Mouse (Mus musculus) cerebellum, adult (tissue): Measurements from ENCODE around the gene Ass1.

ENCODE experiments used
- ATAC-seq: cut with Nextera tagmentation; 2 replicates; pipeline ENCODE4 v1.9.2; 2017; ENCODE audit warnings: mild to moderate bottlenecking, moderate library complexity, mixed read lengths; ENCODE audit not compliant: insufficient number of reproducible peaks, low FRiP score, low TSS enrichment

Ass1 gene

GRCm38 (mm10) chr2:31455418-31455817 lies 14.6 kb upstream of the Ass1 start:
- no peak for ATAC-seq

DNA sequence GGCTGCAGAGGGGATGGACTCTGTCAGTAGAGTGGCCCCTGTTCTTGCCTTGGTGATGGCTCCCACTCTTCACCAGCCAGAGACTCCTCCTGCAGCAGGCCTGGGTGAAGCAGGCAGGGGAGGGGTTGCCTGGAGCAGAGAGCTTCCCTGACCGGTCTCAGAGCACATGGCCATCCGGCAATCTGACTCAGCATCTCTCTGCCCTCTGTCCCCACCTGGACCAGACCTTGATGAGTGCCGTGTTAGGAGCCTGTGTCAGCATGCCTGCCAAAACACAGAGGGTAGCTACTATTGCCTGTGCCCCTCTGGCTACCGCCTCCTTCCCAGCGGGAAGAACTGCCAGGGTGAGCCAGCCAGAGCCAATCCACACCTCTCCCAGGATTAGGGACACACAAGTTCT lies 11.5 kb upstream of the Ass1 start:
- ATAC-seq, result no peak

DNA sequence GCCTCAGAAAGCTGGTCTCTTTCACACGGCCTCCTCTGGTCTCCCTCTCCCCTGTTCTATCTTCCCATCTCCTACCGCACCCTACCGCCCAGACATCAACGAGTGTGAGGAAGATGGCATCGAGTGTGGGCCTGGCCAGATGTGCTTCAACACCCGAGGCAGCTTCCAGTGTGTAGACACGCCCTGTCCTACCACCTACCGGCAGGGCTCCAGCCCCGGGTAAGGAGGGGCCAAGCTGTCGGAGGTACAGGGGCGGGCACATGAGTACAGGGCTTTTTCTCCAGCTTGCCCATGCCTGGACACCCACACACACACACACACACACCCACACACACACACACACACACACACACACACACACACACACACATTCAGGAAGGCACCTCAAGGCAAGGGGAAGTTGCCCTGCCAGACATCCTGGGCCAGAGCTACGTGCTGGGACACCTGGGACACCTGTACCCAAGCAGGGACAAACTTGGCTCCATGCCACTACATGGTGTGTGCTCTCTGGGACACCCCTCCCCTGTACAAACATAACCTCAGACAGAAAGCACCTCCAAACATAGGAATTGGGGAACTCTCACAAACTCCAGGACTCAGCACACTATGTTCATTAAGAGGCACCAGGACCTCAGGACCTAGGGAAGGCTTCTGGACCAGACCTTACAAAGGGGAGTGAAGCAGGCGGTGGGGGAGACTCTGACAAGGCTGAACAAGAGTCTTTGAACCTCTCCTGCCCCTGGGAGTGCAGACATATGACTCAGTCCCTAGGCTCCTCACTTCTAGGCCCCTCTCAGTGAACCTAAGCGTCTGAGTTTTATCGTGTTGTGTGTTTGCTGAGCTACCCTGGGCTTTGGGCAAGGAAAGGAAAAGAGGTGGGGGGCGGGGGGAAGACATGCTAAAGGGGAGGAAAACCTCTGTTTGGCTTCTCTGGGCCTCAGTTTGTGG lies 10.7 kb upstream of the Ass1 start:
- ATAC-seq, result no peak

GRCm38 (mm10) chr2:31460025-31460571 lies 9.9 kb upstream of the Ass1 start:
- no peak for ATAC-seq

DNA sequence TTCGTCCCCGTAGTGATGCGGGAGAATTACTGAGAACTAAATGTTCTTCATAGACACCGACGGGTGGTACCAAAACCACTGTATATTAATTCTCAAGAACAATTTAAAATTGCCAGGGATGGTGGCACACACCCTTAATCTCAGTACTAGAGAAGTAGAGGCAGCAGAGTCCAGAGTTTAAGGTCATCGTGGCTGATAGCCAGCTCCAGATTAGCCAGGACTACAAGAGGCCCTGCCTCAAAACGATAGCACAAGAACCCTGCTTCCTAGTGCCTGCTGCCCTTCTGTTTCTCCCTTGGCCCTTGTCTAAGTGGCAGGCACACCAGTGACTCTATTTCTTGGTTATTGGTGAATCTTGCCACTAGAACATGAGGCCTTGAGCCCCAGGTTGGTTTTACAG lies 9.1 kb upstream of the Ass1 start:
- no peak for ATAC-seq

DNA sequence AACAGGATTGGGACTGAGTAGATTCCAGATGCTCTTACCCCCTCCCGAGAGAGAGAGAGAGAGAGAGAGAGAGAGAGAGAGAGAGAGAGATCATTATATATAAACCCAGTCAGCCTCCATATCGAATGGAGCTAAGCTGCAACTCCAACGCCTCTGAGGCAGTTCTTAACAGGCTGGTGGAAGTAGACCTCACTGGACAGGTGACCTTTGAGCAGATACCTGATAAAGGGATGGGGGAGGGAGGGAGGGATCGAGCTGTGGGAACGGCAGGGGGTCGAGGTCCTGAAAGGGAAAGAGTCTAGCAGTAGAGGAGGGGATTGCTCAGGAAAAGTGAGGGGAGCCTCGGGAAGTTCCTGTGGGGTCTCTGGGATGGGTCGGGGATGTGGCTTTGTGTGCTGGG lies 8.0 kb upstream of the Ass1 start:
- no peak for ATAC-seq

GRCm38 (mm10) chr2:31463253-31463652 lies 6.8 kb upstream of the Ass1 start:
- ATAC-seq, result no peak

DNA sequence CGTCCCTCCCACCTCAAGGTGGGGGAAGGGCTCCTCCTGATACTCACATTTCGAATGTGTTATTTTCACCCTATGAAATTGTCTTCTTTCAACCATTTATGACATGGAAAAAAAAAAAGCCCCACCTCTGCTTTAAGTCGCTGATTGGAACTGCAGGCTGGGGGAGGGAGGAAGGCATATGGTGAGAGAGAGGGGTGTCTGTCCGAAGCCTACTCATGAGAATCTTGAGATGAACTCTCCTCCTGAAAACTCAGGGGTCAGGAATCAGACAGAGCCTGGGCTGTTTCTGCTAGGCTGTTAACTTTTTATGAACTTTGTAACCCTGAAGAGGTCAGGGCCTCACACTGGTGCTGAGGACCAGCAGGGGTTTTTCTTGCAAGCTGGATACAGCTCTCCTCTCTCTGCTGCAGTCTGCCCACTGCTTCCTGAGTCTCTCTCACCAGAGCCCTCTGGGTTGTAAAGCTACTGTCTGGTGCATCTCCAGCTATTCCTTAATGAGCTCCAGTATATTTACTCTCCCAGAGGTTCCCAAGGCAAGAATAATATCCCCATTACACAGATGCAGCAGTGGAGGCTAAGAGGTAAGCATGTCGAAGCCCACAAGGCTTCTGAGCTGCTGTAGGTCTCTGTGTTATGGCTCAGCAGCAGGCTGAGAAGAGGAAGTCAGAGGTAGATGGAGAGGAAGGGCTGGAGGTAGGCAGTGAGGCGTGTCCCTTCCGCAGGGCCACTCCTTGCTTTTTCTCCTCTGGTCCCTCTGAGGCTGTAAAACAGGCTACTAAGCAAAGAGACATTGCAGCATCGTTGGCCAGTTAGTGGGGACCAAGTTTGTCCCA lies 6.1 kb upstream of the Ass1 start:
- no peak for ATAC-seq

DNA sequence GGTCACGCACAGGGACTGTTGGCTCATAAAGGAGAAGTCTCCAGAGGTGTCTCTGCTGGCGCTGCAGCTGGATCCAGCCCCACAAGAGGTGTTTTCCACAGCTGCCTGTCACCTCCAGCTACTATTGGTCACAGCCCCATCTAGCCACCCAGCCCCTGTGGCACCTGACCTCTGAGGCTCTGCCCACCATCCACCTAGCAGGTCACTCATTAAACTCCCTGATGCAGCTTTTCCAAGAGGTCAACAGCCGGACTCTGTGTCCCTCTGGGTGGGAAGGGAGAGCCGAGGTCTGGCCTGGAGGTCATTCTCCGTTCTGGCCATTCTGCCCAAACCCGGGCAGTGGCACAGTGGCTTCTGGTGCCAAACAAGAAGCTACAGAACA lies 5.5 kb upstream of the Ass1 start:
- no peak for ATAC-seq

DNA sequence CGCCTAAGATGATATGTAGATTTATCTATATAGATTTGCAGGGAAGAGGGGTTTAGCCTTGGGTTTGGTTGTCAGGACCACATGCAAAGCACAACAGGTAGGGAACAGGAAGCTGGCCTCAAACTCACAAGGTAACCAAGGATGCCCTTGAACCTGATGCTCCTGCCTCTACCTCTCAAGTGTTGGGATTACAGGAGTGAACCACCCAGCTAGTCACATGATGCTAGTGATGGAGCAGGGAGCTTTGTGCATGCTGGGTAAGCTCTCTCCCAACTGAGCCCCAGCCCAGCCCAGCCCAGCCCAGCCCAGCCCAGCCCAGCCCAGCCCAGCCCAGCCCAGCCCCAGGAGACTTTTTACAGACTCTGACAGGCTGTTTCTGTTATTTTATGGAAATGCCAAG lies 2.5 kb upstream of the Ass1 start:
- ATAC-seq, result no peak

DNA sequence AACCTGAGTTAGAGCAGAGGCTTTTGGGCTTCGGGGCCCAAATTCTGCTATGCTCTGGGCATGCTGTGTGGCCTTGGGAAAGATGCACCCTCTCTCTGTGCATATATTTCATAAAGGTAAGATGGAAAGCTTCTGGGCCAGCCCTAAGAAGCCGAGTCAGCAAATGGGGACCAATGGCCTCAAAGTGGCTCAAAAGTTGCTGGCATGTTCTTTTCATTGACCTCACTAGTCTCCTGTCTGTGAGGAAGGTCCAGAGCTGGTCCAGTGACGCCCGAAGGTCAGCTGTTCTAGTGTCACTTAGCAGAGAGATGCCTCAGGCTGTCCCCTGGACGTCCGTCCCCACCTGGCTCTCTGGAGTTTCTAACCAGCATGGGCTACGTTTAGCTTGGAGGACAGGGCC lies 1.1 kb upstream of the Ass1 start:
- no peak for ATAC-seq

- no peak for ATAC-seq
Observed at GRCm38 (mm10) chr2:31469480-31469879, 527 bp upstream of the Ass1 start.

- ATAC-seq, result no peak
Observed at GRCm38 (mm10) chr2:31470683-31471385, 827 bp downstream of the Ass1 start.

GRCm38 (mm10) chr2:31471611-31472010 lies 1.6 kb downstream of the Ass1 start:
- ATAC-seq, result no peak

- ATAC-seq, result no peak
Observed at GRCm38 (mm10) chr2:31472406-31473065, 2.5 kb downstream of the Ass1 start.

DNA sequence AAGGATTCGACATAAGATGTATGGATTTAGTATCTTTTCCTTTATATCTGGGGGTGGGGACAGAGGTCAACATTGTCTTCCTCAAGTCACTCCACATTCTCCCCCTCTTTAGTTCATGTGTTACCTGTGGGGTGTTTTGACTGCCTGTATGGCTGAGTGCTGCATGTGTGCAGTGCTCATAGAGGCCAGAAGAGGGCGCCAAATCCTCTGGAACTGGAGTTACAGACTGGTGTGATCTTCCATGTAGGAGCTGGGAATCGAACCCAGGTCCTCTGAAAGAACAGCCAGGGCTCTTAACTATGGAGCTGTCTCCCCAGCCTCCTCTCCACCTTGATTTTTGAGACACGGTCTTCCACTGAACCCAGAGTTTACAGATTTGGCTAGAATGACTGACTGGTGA lies 3.9 kb downstream of the Ass1 start:
- no peak for ATAC-seq

- ATAC-seq, result no peak
Observed at GRCm38 (mm10) chr2:31474686-31475085, 4.7 kb downstream of the Ass1 start.

- ATAC-seq, result no peak
Observed at GRCm38 (mm10) chr2:31476107-31476820, 6.3 kb downstream of the Ass1 start.
